Mouse (Mus musculus): ENCODE data around the gene Car9.

- TF ChIP-seq POLR2A (IDR thresholded peaks at IDR 0.05; ENCODE audit: control insufficient read depth, extremely low read depth, insufficient read depth, low read length, poor library complexity) (no peak), CTCF (IDR thresholded peaks at IDR 0.05; ENCODE audit: borderline replicate concordance, control insufficient read depth, extremely low read depth, insufficient read depth, low read length, poor library complexity) (no peak)
Measured at GRCm38 (mm10) chr4:43504269-43504668, 2.5 kb upstream of the Car9 start.

Measured in thymus, adult 2 months (tissue).